Mouse (Mus musculus) stomach, embryonic 16.5 days (tissue): ENCODE measurements around the gene Pclo. TPM values are rescaled to one million over a fixed set of nuclear protein-coding genes. Genes with fewer than 3 reads are reported as not detected.
A peak's percentile ranks its signal among the peaks of the same experiment; 100 is the strongest.
"Not testable (repeated sequence)": the region's sequence is repeated elsewhere in the genome, so short reads cannot be mapped to it uniquely, and the experiment has no call there.

Source experiments
- ATAC-seq: fragments of 200-750 bp; cut with Nextera tagmentation; 2 replicates; pipeline ENCODE4 v1.8.0; 2017; ENCODE audit warnings: moderate number of reproducible peaks, moderate TSS enrichment; ENCODE audit not compliant: insufficient read depth, low FRiP score
- H3K27ac ChIP-seq: fragments of 300-500 bp; sonication (generic); 2 replicates; pipeline ENCODE4 v1.5.1; 2014; ENCODE audit warnings: low read length
- H3K27me3 ChIP-seq: fragments of 300-500 bp; sonication (generic); 2 replicates; pipeline ENCODE4 v1.6.1; 2014; ENCODE audit warnings: low read length, control low read depth, mixed read lengths; ENCODE audit not compliant: control insufficient read depth, insufficient read depth
- H3K36me3 ChIP-seq: fragments of 300-500 bp; sonication (generic); 2 replicates; pipeline ENCODE4 v1.6.1; 2014; ENCODE audit warnings: low read length; ENCODE audit not compliant: control insufficient read depth, insufficient read depth
- H3K4me1 ChIP-seq: fragments of 300-500 bp; sonication (generic); 2 replicates; pipeline ENCODE4 v1.6.1; 2014; ENCODE audit warnings: low read length, control low read depth, mixed read lengths; ENCODE audit not compliant: control insufficient read depth, insufficient read depth
- H3K4me2 ChIP-seq: fragments of 300-500 bp; sonication (generic); 2 replicates; pipeline ENCODE4 v1.6.1; 2014; ENCODE audit warnings: low read depth, low read length, mixed read lengths
- H3K4me3 ChIP-seq: fragments of 300-500 bp; sonication (generic); replicated peaks from 2 replicates; pipeline ENCODE4 v1.5.1; 2014; ENCODE audit warnings: mild to moderate bottlenecking, low read length
- H3K9ac ChIP-seq: fragments of 300-500 bp; sonication (generic); 2 replicates; pipeline ENCODE4 v1.6.1; 2014; ENCODE audit warnings: low read length
- H3K9me3 ChIP-seq: fragments of 300-500 bp; sonication (generic); replicated peaks from 2 replicates; pipeline ENCODE4 v1.6.1; 2016; ENCODE audit warnings: low read length, control low read depth; ENCODE audit not compliant: control insufficient read depth
- WGBS: fragments of 180-500 bp; shearing (Covaris S2); extraction: QIAGEN DNeasy Blood & Tissue Kit; methylation state at CpG from one replicate; pipeline ENCODE4 v1.1.7; 2014; 5-methylcytosine and 5-hydroxymethylcytosine counted together
- polyA plus RNA-seq: library from polyadenylated mRNA; unstranded; fragments of >200 nt; fragmentation: Nextera tagmentation; extraction: Ambion mirVana; gene quantifications from 2 replicates; pipeline ENCODE4 v1.2.1, GENCODE M21; 2015

Pclo gene
- 0.72 and 1.0 TPM in 2 replicates for polyA plus RNA-seq

DNA sequence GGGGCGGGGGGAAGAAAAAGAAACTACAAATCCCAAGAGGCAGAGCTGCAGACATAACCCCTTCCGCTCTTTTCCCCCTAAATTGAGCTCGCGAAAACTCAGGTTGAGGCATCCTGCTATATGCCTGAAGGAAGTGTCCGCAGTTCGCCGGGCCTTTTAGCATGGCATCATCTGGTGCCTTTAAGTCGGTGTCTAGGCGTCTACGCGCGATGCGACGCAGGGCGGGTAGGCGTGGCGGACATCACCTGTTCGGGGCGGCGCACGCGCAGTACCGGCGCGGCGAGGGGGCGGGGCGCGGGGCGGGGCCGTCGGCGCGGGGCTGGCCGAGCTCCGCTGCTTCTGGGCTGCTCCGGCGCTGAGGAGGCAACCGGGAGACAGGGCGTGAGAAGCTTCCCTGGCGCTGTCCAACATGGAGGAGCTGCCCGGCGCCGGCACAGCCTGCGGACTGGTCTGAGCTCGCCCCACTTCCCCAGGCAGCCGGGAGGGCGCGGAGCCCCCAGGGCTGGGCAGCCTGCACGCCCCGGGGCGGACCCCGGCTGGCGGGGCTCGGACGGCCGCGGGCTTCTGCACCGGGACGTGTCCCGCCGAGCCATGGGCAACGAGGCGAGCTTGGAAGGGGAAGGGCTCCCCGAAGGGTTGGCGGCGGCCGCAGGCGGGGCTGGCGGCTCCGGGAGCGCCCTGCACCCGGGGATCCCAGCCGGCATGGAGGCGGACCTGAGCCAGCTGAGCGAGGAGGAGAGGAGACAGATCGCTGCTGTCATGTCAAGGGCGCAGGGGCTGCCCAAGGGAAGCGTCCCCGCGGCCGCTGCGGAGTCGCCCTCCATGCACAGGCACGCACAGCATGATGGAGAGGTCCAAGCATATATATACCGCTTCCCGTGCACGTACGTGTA, at the start of gene Pclo:
Pclo (plus strand) TSS at position 288 of the 893 bp plus-strand sequence.
- no peaks in the 10 kb centered on the region for H3K9me3 ChIP-seq
- H3K4me1 ChIP-seq = peaks cover 4% of the 10 kb centered on the region; the same call in 1 of the 2 replicates
- no peaks in the 10 kb centered on the region for H3K27me3 ChIP-seq
- peak within 1 kb of the TSS; percentile 67 for H3K4me2 ChIP-seq
- H3K36me3 ChIP-seq = no peaks in the 10 kb centered on the region
- under 1% methylated on average over 81 of the region's 89 CpGs for WGBS
- peak within 1 kb of the TSS; percentile 73 for H3K9ac ChIP-seq
- ATAC-seq = peak; percentile 99
- peak within 1 kb of the TSS; percentile 63 for H3K4me3 ChIP-seq
- H3K27ac ChIP-seq = peak within 1 kb of the TSS; percentile 78

- not testable (repeated sequence) for H3K9ac ChIP-seq, H3K36me3 ChIP-seq, ATAC-seq, H3K9me3 ChIP-seq, H3K4me3 ChIP-seq, H3K4me1 ChIP-seq, H3K27ac ChIP-seq, H3K27me3 ChIP-seq, H3K4me2 ChIP-seq
- WGBS = 58% methylated on average over 2 of the region's 2 CpGs
Observed at GRCm38 (mm10) chr5:14494431-14494830, 20.3 kb upstream of the Pclo start.

DNA sequence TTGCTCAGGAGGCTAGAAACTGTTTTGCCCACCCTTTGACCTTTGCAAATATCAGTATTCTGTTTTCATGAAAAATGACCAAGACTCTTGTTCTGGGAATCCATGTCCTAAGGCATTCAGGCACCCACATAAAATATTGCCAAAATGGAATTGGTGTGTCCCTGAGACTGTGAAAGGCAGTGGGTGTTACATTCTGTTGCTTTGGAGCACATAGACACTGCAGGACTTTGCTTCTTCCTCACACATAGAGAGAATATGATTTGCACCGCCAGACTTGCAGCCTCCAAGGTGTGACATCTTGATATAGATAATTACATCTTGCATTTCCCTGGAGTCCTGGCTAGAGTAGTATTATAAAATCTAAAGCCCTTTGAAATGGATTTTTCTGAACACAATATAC, 6.2 kb upstream of the Pclo start:
- ATAC-seq = no peak
- H3K9ac ChIP-seq = no peak overlapping the region
- no peak overlapping the region for H3K27ac ChIP-seq
- no peaks in the 10 kb centered on the region for H3K27me3 ChIP-seq
- H3K36me3 ChIP-seq = no peaks in the 10 kb centered on the region
- H3K9me3 ChIP-seq = no peaks in the 10 kb centered on the region
- H3K4me1 ChIP-seq = no peaks in the 10 kb centered on the region
- WGBS = 73% methylated on average over 1 of the region's 1 CpGs
- no peak overlapping the region for H3K4me2 ChIP-seq
- H3K4me3 ChIP-seq = no peak overlapping the region

GRCm38 (mm10) chr5:14509621-14510020, 5.1 kb upstream of the Pclo start:
- H3K4me2 ChIP-seq = no peak overlapping the region
- WGBS = 80% methylated on average over 1 of the region's 1 CpGs
- no peak for ATAC-seq

GRCm38 (mm10) chr5:14518131-14518832, 3.6 kb downstream of the Pclo start:
- WGBS = 71% methylated on average over 4 of the region's 4 CpGs
- H3K9me3 ChIP-seq = no peaks in the 10 kb centered on the region

More at GRCm38 (mm10) chr5:14509621-14510020, 5.1 kb upstream of the Pclo start:
- Histone ChIP-seq H3K36me3 (no peaks in the 10 kb centered on the region), H3K27me3 (no peaks in the 10 kb centered on the region), H3K4me1 (no peaks in the 10 kb centered on the region), H3K27ac (no peak overlapping the region), H3K9ac (no peak overlapping the region), H3K4me3 (no peak overlapping the region), H3K9me3 (no peaks in the 10 kb centered on the region)

DNA sequence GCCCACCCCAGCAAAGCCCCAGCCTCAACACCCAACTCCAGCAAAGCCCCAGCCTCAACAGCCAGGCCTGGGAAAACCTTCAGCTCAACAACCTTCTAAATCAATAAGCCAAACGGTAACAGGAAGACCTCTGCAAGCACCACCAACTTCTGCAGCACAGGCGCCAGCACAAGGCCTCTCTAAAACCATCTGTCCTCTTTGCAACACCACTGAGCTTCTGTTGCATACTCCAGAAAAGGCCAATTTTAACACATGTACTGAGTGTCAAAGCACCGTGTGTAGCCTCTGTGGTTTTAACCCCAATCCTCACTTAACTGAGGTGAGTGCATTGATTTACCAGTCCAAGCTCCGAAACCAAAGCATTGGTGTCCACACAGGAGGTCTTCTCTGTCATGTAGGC, 7.3 kb downstream of the Pclo start:
- ATAC-seq = no peak
- Histone ChIP-seq H3K4me3 (no peak overlapping the region), H3K4me1 (no peaks in the 10 kb centered on the region), H3K27me3 (no peaks in the 10 kb centered on the region), H3K4me2 (no peak overlapping the region), H3K9ac (no peak overlapping the region), H3K27ac (no peak overlapping the region), H3K9me3 (no peaks in the 10 kb centered on the region), H3K36me3 (no peaks in the 10 kb centered on the region)
- WGBS = 77% methylated on average over 4 of the region's 4 CpGs

More at GRCm38 (mm10) chr5:14518131-14518832, 3.6 kb downstream of the Pclo start:
- no peaks in the 10 kb centered on the region for H3K36me3 ChIP-seq
- ATAC-seq = no peak
- no peak overlapping the region for H3K9ac ChIP-seq
- H3K4me2 ChIP-seq = no peak overlapping the region
- H3K4me1 ChIP-seq = peaks cover 4% of the 10 kb centered on the region; the same call in 1 of the 2 replicates
- no peak overlapping the region for H3K27ac ChIP-seq
- no peaks in the 10 kb centered on the region for H3K27me3 ChIP-seq
- H3K4me3 ChIP-seq = no peak overlapping the region

- Histone ChIP-seq H3K36me3 (no peaks in the 10 kb centered on the region), H3K9me3 (no peaks in the 10 kb centered on the region), H3K9ac (no peak overlapping the region), H3K27ac (no peak overlapping the region), H3K27me3 (no peaks in the 10 kb centered on the region), H3K4me2 (no peak overlapping the region), H3K4me1 (no peaks in the 10 kb centered on the region), H3K4me3 (no peak overlapping the region)
- no peak for ATAC-seq
Observed at GRCm38 (mm10) chr5:14526038-14526437, 11.3 kb downstream of the Pclo start.

GRCm38 (mm10) chr5:14527796-14528195, 13.1 kb downstream of the Pclo start:
- ATAC-seq = no peak
- no peak overlapping the region for H3K9ac ChIP-seq
- H3K4me1 ChIP-seq = no peaks in the 10 kb centered on the region
- H3K9me3 ChIP-seq = no peaks in the 10 kb centered on the region
- H3K27ac ChIP-seq = no peak overlapping the region
- no peaks in the 10 kb centered on the region for H3K27me3 ChIP-seq
- 54% methylated on average over 1 of the region's 1 CpGs for WGBS
- no peaks in the 10 kb centered on the region for H3K36me3 ChIP-seq
- H3K4me3 ChIP-seq = no peak overlapping the region
- H3K4me2 ChIP-seq = no peak overlapping the region

DNA sequence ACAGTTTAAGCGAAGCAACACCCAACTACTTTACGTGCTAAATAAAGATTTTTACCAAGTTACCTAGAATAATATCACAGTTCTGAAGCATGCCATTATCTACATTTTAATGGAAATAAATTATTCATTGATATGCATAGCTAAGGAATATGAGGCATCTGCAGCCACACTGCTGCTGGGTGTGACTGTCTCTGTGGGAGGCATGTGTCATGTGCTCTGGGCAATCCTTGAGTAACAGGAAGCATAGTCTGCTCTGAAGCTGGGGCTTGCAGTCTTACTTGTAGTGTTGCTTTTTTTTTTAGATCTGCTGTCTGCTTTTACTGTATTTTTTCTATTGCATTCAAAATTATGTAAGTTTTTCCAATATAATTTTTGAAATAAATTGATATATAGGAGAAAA, 17.2 kb downstream of the Pclo start:
- Histone ChIP-seq H3K4me3 (no peak overlapping the region), H3K9ac (no peak overlapping the region)
- WGBS = 88% methylated on average over 2 of the region's 2 CpGs

More for the DNA sequence above, 17.2 kb downstream of the Pclo start:
- ATAC-seq = no peak
- Histone ChIP-seq H3K4me2 (no peak overlapping the region), H3K27me3 (no peaks in the 10 kb centered on the region), H3K36me3 (no peaks in the 10 kb centered on the region), H3K27ac (no peak overlapping the region), H3K4me1 (no peaks in the 10 kb centered on the region), H3K9me3 (no peaks in the 10 kb centered on the region)
